Mouse (Mus musculus) forelimb bud, embryonic 11.5 days (tissue): ENCODE measurements around the gene Nek7.
A peak's percentile ranks its signal among the peaks of the same experiment; 100 is the strongest.

Experiments used
- DNase-seq: peaks from one replicate; pipeline ENCODE4 v3.0.0-alpha.2; 2012; ENCODE audit warnings: low read depth, low spot score

Gene Nek7

DNA sequence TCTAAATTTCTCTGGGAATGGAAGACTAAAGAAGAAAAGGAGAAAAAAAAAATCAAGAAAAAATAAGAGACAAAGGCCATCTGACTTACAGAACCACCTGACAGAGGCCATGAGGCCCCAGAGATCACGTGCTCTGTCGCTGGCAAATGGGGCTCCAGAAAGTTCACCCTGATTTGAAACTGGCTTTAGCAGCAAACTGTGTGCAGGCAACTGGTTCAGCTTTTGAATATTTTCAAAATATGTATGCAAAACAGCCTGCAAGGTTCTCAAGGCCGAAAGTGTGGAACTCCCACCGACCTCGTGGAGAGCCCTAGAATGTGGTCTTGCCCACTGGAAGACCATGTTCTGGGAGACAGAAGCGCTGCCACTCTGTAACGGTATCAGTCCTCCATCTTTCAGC is 11.6 kb downstream of the Nek7 start:
- DNase-seq = no peak

DNA sequence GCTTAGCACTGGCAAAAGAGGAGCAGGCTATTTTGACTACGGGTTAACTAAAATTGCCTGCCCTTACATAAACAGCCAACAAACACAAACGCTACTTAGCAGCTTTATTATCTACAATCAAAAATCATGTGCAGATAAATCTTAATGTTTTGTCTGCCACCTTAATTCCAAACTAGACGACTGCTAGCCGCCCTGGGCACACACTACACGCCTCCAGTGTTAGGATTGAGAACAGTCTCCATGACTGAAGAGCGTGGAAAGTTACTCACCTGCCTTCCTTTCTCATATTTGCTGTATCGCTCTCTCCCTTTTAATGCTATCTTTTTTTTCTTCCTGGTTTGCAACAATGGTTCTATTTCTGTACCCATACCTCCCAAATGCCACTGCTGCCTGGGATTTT is 12.1 kb downstream of the Nek7 start:
- no peak for DNase-seq

DNA sequence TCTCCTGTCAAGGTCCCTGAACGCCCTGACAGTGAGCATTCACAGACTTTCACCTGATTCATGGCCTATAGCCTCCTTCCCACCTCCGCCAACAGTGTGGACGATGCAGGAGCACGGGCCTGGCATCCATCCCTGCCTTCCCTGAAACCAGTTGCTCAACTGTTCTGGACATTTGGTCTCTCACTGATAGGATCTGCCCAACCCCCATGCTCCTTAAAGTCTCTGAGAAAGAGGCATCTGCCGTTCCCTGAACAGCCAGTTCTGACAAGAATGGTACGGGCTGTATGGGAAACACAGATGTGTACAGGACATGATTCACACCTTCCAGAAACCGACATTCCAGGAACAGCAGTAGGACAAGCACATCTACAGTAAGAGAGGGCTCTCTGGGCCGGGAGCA is 13.2 kb downstream of the Nek7 start:
- no peak for DNase-seq

DNA sequence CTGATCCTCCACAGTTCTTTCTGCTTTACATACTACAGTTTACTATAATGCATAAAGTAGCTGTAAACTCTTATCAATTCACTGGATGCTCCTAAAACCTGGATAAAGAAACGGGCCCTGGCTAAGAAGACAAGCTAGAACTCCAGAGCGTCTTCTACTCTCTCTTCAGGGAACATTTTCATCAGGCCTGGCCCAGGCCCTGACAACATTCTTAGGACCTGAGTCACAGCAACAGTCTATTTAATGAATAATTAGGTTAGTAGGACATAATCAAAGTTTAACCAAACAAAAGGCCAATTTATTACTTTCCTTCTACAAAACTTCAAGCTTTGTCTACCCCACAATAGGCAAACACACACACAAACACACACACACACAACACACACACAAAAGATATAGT is 15.2 kb downstream of the Nek7 start:
- no peak for DNase-seq

DNA sequence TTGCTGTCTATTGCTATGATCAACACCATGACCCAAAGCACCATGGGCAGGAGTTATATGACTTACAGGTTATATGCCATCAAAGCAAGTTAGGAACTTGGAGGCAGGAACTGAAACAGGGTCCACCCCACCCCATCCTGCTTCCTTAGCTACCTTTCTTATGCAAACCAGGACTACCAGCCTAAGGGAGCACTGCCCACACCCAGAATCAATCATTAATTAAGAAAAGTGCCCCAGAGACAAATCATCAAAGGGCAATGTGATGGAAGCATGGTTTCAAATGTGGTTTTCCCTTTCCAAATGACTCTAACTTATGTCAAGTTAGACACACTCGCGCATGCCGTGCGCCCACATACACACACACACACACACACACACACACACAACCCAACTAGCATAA is 16.0 kb downstream of the Nek7 start:
- DNase-seq = no peak

DNA sequence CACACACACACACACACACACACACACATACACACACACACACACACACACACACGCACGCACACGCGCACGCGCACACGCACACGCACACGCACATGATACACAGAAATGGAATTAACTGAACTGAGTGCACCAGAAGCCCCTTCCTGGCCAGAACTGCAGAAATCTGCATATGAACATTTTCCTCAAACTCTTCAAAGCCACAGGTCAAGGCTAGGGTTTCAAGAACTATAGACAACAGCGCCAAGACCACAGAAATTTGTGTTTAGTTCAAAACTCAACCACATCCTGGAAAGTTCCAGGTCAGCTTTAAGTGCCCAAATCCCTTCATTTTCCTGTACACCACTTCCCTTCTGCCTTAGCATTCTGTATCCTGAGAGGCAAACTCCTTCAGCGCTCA is 21.9 kb downstream of the Nek7 start:
- no peak for DNase-seq

DNA sequence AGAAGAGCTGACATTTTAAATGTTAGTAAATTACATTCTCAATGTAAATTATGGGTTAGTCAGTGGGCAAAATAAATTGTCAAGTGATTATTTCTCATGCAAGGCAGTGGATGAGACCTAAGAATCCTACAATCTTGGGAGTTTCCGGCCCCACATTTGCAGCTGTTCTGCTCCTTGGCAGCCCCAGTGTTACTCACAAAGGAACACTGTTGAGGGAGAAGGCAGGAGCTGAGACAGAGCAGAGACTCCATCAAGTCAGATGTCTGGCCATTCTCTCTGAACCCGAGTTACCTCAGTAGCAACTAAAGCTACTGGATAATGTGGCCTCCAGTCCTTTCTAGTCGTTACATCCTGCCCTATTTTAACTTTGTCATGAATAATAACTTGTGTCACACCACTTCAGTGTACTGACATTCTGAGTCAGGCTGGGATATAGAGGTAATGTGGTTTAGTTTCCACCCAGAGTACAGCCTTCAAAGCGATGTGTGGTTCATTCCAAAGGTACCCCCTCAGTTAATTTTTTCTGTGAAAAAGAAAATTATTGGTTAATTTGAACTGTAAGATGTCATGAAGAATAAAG is 23.7 kb downstream of the Nek7 start:
- DNase-seq = no peak

DNA sequence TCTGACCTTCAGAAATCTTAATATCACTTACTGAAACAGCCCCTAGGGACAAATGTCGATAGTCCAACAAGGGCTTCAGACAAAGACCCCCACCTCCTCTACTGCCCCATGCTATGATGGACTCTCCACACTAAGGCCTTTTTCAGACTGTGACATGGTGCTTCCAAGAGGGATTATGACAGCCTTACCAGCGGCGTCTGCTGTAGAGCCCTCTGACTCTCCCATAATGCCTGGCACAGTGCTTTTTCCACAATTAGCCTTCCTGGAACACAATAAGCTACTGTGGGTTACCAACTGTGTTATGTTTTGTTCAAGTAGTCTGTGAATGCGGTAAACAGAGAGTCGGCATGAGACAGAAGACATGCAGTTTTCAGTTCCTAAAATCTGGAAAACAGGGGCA is 25.0 kb downstream of the Nek7 start:
- no peak for DNase-seq

DNA sequence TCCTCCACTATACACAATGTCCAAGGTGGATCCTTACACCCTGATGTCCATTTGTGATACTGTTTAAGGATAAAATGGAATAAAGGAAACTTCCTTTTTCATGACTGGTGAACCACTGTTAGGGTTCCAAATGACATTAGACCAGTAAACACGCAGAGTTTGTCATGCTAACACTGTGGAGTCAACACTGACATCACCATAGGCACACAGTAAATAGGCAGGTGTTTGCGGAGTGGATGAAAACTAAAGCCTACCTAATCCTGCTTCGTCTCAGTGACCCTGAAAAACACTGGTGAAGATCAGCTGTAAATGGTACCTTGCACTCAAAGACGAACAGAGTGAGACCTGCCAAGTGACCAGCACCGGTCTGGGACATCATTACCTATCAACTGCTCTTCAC is 26.0 kb downstream of the Nek7 start:
- no peak for DNase-seq

DNA sequence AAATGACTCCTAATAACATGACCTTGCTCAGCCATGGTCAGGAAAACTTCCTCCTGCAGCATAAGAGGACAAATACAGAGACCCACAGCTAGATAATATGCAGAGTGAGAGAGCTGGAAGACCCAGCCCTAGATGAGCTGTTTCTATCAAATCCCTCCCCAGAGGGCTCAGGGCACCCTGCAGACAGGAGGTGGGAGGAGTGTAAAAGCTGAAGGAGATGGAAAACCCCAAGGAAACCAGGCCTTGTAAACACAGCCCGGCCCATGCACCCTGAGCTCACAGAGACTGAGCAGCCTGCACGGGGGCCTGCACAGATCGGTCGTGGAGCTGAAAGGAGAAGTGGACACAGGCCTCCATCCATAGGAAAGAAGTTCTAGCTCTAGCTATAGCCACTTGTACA is 27.5 kb downstream of the Nek7 start:
- no peak for DNase-seq

DNA sequence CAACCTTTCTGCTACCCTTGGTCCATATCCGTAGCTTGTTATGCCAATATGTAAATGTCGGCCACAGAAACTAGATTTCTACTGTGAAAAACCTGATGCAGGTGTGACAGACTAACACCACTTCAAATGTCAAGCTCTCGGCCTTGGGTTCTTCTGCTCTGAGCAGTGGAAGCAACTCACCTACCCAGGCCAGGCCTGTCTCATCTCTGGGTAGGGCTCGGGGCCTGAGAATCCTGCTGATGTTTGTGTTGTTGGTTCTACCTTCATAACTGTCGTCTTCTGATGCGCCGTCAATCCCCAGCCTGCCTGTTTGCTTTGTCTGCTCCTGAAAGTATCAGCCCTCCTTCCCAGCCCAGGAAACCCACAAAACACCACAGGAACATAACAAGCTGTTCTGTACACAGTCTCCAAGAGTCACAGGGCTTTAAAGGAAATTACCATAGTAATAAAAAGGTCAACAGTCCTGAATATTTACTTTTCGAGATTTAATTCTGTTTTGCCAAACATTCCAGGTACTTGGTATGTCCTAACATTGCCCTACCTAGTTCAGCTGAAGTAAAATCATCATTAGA is 29.4 kb downstream of the Nek7 start:
- no peak for DNase-seq

DNA sequence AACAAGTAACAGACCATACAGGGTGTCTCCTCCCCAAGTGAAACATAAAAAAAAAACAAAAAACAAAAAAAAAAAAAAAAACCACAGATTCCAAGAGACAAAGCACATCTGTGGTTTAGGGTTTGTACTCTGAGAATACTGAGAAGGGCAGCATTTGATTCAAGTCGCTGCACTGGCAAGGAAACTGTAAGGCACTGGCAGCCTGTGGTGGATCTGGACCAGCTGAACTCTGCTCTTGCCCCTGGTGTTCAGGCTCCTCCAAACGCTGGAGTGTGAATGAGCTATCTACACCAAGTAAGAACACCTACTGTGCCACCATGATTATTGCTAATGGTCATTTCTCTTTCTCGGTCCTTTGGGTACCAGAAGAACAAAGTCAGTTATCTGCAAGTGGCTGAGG is 30.8 kb downstream of the Nek7 start:
- no peak for DNase-seq

DNA sequence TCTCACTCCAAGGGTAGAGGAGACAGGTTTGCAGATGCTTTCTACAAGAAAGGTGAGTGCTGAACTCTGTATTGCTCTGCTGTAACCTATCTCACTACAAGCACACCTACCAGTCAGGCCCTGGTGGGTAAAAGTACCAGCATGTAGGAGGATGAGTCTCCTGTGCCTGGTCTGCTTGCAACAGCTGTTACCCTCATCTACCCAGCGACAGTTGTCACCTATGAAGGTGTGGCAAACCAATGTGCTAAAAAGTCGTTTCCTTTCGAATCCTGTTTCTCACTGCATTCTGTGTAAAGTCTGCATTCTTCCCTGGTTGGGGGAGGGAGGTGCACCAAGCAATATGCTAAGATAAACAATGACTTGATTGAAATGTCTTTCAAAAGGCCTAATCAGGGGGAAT is 32.1 kb downstream of the Nek7 start:
- no peak for DNase-seq

DNA sequence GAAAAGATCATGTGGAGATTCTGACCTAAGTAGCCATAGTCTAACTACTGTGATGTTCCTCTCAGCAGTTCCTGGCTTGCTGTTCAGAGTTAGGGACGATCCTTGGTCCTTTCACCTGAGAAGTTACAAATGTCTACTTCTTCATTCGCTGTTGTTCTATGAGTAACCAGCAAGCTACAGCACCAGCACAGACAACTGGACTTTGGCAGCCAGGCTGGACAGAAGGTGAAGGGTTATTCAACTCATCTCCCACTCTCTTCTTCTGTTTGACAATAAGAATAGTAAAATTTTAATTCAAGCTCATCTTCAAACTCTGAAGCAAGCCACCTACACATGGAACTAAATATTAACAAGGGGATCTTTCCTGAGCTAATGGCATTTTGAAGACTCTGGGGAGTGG is 33.0 kb downstream of the Nek7 start:
- no peak for DNase-seq

DNA sequence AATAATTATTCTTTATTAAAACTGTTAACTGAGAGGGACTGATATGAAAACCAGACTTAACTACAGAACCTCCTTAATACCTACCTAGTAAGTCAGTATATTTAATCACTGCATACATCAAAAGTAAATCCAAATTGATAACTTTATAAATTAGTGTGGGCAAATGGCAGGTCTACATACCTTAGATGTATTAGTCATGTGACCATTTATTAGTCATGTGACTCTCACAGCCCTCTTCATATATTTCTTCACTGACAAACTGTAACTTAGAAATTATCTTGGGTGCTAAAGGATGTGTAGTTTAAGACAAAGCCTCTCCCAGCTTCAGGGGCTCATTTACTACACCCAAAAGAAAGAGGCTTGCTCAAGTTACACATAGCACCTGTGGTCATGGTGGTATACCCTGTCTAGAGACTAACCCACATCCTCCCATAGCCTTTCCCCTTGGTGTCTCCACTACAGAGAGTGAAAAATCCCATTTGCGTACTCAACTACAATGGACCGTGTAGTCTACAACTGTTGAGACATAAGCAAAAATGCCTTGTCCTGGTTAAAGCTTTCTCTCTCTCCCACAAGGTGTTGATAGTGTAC is 35.4 kb downstream of the Nek7 start:
- DNase-seq = no peak

DNA sequence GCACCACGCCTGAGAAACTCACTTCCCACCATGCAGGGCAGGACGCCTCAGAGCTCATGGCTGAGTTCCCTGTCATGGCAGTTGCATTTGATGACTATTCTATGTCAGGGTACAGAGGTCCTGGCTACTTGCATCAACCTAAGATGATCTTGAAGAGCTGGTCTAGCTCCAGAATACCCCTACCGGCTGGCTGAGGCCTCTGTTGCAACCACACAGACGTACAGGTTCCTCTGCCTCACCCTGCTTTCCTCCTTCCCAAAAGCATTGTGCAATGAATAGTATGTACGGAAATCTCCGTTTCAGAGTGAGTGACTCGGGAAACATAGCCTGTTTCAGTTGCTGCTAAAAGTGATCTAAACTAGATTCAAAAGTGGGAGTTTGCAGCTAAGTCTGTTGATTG is 37.7 kb downstream of the Nek7 start:
- DNase-seq = no peak

DNA sequence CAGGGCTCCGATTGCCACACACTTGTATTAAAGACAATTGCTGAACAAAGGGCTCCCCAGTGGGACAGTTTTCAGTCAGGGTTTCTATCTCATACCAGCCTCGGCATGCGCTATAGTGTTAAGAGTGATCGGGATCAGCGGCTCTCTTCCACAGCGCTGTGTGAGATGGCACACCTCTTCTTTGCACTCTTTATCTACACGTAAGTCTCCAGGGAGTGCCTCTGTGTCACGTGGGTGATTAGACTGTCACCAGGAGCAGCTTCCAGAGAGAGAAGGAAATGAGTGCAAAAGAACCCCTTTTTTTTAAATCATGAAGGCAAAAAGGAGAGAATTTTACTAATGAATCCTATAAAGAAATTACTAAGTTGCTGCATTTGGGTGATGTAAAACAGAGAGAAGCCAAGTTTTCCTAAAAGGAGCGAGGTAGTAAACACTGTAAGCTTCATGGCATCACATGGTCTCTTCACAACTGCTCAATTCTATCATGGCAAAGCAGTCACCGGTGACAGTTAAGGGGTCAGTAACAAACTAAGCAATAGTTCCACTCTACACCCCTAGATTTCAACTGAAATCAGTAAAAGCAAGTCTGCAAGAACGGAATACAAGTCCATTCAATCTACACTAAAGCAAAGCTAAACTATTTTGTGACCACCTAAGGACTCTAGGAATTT is 40.0 kb downstream of the Nek7 start:
- DNase-seq = no peak

DNA sequence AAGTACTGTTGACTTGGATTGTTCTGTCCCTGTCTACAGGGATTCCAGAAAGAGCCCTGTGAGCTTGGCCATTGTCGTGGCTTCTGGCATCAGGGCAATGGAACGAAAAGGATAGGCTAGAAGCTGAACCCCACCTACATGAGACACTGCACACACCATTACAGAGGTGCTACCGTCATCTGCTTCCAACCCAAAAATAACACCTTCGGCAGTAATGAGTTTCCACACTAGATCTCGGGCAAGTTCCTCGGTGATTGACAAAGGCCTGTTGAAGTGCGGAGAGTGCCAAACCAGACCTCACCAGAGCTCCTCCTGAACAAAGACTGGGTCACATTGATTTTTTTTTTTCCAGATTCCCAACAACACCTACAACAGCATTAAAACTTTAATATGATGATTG is 40.7 kb downstream of the Nek7 start:
- DNase-seq = no peak

DNA sequence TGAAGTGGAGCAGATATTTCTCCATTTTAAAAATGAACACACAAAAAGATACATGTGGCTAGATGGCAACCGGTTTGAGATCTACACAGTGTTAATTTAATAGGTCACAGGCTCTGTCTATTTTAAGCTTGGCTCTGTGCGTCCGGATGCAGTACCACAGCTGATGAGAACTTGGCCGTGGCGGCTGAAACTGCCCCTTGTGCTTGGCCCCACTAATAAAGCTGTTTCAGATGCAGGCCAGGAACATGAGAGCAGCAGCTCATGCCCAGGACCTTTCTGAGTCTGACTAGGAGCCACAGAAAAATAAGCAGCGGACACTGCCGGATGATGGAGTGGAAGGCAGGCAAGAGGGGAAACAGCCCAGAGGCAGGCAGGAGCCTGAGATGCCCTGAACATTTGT is 43.1 kb downstream of the Nek7 start:
- DNase-seq = peak; percentile 31

DNA sequence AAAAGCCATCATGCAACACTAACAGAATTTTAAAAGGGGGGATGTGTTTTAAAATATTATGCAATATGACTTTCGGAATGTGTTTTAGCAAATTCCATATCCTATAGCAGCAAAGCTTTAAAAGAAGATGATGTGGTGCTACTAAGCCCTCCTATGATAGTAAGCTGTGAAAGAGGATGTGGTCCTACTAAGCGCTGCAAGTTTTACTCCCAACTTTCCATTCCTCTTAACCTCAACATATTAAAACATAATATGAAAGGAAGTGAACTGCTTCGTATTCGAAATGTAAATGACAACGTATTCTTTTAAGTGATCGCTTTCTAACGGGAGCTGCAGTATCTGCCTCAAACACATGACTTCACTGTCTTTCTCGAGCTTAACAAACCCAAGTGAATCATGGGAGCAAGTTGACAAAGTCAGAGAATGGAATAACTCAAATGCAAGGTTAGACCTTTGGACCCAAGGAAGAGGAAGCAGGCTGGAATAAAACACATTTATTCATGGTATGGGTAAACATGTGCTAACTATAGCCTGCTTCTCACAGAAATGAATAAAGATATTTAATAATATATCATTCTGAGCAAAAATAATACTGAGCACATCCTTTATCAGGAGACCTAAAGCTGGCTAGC is 43.8 kb downstream of the Nek7 start:
- DNase-seq = no peak

DNA sequence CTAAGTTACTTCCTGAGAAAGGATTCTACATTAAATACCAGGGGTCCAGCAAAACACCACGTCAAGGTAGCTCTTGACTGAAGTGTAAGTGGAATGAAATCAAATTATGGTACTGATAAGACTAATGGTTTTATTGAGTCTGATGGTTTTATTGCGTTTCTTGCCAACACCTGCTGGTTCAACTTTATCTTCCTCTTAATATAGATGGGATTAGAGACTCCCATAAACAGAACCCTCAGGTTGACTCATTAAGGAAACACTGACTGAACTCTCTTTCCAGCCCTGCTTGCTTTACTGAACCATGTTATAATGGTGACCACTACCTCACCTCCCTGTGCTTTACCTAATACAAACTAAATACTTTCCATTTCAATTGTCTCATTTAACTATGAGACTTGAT is 44.3 kb downstream of the Nek7 start:
- no peak for DNase-seq

DNA sequence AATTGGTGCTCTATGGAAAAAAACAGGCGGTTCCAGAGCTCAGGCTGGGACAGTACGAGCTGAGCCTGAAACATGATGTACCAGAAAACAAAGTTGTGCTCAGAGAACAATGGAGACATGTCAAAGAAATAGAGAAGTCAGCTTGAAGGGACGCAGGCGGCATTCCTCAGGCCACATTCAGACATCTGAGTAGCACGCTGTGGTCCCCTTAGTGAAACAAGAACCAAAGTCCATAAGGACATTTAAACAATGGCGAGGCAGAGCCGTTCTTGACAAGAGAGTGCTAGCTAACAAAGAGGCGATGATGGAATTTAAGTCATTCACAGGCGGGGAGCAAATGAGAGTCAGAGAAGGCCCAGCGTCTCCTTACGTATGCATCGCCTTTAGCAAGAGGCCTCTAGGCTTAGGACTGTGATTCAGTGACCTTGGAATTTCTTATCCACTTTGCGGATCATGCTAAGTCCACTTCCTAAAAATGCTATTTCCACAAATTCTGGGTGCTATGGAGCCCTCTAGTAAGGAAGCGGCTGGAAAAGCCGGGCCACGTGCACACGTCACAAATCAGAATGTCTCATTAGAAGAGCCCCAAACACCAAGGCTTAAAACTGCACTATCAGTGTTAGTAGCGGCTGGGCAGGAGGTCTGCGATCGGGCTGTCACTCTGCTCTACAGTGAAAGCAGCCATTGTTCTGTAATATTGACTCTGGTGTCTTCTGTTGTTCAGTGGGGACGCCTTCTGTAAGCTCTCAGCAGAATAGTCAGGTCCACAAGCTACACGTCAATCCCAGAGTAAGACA is 48.2 kb downstream of the Nek7 start:
- DNase-seq = no peak
